Mouse (Mus musculus) WW6 (cell line): Measurements from ENCODE around the gene Syce1.

Source experiments
- DNase-seq: peaks from one replicate; pipeline ENCODE4 v3.0.0-alpha.2; 2013; ENCODE audit warnings: low read depth, low spot score

Syce1 gene

DNA sequence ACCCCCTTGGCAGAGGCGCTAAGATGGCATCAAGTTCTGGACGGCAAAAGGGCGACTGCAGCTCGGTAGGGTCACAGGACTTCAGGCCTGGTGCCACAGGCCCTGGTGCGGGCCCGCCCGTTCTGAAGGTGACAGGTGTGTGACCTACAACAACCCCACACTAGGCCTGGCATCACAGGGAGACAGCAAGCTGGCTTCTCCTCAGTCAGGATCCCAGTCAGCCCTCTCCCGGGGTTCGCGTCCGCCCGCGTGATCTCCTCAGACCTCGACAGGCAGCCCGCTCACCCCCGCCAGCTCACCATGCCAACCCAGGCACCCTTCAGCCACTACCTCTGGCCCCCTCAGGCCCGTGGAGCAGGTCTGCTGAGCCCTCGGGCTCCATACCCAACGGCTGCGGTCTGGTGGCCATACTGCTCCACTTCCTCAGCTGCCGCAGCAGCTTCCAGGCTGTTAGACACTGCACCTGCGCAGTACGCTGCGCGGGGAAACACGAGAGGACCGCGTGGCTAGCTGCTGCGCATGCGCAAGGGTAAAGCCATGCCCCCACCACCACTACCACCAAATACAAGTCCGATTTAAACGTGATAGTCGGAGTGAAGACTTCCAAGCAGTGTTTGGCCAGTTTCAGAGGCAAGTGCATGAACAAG is at the start of gene Syce1:
Gene Syce1, minus strand, starts transcription at position 447 of the 647 bp plus-strand sequence.
- DNase-seq = no peak

DNA sequence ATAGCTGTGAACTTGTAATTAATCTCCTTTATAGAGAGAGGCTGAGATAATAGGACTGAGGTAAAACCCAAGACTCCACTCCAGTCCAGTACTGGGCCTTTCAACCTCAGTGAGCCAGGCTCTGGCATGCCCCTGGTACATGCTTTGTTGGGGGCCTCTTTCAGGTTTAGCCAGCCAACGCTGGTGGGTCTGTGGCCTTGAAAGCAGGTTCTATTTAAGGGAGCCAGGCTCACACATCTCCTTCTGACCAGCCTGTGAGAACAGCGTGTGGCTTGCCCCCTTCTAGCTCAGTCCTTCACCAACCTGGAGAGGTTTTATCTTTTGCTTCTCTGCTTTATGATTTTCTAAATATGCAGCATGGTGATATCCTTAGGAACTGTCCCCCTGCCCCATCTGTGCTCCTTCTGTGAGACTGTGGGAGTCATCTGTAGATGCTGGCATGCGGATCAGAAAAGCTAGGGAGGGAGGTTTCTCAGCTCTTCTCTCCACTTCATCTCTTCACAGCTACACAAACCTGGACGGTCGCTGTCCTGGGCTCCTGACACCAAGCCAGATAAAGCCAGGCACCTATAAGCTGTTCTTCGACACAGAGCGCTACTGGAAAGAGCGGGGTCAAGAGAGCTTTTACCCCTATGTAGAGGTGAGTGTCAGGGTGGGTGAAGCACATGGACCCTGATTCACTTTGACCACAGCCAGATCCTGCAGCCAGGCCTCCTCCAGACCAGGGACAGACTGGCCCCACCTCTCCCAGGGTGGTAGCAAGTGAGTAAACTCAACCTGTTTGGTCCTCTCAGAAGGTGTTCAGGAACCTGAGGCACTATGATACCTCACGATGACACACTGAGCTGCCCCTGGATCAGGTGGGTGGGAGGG is 48.8 kb upstream of the Syce1 start:
- DNase-seq = no peak

DNA sequence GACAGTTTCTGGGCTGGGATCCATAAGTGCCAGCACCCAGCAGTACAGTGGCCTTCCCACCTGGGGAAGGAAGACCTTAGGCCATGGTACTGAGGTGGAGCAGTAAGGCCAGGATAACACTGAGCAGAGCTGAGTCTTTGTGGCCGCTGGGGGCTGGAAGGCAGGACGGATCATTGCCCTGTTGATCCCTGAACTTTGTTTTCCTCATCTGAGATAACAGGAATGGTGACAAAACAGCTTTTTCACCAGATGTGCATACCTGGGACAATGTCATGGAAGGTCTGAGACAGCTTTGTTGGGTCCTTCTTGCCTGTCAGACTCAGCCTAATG is 48.1 kb upstream of the Syce1 start:
- no peak for DNase-seq

DNA sequence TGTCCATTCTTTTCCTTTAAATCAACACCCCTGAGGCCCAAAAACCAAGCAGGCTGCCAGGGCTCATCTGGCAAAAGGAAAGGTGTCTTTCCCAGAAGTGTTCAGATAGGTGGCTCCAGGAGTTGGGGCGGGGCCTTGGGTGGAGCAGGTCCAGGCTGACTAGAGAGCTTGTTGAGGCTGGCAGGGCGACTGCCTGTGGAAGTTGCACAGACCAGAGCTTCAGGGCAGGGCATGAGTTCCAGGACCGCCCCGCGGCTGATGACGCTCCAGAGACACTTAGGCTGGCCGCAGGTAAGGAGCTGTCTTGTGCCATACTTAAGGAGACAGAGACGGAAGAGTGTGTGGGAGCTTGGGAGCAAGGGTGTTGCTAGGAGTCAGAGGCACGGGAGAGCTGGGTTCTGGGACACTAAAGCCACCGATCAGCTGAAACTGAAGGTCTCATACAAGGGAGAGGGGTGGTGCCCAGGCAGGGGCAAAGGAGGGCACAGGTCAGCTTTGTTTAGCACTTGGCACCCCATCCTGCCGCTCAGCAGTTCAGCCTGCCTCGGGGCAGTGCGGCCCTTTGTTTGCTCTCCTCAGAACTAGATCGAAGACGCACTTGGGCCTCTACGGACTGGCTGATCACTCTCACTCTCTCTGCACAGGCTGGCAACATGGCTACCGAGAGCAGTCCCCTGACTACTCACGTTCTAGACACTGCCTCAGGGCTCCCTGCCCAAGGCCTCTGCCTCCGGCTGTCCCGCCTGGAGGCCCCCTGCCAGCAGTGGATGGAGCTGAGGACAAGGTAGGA is 47.5 kb upstream of the Syce1 start, which contains the start of gene Urah:
Gene Urah, plus strand, starts transcription at position 51 of the 790 bp plus-strand sequence.
- no peak for DNase-seq

- DNase-seq = no peak
Measured at GRCm38 (mm10) chr7:140833341-140833740, 45.7 kb upstream of the Syce1 start.

DNA sequence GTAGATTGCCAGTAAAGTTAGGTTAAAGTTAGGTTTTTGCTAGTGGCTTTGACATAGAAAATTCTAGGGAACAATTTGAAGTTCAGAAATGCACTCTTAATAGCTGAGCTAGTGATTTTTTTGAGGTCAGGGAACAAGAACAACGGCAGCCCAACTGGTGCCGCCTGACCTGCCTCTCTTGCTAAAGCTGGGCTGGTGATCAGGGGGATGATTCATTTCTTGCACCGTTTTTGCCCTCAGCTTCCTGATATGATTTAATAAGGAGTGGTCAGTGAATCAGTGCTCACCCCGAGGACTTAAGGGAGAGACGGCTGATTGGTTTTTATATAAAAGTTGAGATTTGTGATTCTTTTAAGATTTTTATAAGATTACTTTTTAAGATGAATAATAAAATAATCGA is 43.8 kb upstream of the Syce1 start:
- DNase-seq = no peak

DNA sequence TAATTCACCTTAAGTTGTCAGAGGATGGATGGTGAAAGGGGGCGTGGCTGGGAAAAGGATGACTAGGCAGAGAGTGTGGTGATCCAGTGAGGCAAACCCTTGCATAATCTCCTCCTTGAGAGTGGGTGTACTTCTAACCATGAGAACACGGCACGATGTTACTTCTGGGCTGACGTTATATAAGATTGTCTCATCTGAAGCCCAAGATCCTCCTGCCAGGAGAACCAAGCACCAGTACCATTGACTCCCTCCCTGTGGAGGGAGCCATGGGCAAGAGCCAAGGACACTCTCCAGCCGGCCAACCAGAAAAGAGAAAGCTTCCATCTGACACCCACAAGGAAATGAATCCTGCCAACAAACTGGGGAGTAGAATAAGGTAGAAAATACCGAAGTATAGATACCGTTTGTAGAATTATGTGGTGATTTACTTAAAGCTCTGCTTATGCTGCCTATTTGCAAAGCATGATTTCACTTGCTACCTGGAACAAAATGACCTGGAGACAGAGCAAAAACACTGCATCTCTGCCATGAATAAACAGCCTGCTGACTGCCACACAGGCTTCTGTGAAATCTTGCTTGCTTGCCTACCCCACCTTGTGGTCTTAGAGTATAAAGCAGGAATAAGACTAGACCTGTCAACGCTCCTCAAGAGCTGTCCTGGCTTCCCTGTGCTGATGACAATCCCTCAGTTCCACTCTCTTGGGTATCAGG is 40.7 kb upstream of the Syce1 start:
- DNase-seq = no peak

DNA sequence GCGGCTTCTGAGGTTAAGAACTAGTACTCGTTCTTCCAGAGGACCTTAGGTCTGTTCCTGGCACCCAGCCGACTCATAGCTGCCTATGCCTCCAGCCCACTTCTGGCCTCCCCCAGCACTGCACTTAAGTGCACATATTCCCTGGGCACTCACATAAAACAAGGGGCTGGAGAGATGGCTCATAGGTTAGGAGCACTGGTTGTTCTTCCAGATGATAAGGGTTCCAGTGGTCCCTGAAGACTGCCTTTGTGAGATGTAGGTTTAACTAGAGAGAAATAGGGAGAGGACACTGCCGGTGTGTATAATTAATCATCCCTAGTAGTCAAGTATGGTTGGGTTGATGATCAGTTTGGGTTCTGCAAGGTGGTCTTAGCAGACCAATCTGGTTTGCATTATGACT is 35.1 kb upstream of the Syce1 start:
- no peak for DNase-seq

DNA sequence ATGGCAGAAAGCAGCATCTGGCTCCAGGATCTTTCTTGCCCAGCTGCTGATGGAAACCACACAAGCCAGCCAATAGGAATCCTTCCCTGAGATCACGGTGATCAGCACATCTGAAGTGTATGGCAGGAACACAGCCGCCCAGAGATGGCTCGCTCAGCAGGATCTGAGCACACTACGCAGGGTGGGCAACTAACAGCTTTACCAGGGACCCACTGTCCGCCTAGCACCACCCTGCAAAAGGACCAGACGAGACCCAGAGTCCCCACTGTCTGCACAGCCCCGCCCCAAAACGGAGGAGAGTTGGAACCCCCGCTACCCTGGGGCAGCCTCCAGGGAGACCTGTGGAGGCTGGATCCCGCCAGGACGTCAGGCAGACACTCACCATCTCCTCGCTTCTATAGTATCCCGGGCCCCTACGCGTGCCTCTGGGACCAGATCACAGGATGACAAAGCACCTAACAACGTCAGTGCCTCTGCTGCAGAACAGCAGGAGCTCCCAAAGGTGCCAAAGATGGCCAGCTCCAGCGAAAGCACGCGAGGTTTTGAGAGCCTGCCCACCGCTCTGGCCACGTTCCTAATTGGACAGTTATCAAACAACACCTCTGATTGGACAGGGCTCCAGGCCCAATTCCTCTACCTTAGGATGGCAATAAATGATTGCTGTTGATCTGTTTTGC is 34.1 kb upstream of the Syce1 start, which contains the start of gene Zfp941:
Gene Zfp941, minus strand, starts transcription at position 526 of the 677 bp plus-strand sequence.
- DNase-seq = no peak

DNA sequence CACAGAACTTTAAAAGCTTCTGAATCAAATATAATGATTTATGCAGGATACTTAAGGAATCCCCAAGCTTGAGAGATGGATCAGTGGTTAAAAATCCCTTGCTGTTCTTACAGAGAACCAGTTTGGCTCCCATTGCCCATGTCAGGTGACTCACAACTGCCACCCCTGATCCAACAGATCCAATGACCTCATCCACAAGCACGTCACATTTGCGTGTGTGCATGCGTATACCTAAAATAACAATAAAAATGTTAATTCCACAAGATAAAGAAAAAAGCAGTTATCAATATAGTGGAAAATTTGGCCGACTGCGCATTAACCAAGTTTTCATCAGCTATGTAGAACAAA is 33.6 kb upstream of the Syce1 start:
- DNase-seq = no peak

- DNase-seq = no peak
Measured at GRCm38 (mm10) chr7:140820173-140820572, 32.5 kb upstream of the Syce1 start.

DNA sequence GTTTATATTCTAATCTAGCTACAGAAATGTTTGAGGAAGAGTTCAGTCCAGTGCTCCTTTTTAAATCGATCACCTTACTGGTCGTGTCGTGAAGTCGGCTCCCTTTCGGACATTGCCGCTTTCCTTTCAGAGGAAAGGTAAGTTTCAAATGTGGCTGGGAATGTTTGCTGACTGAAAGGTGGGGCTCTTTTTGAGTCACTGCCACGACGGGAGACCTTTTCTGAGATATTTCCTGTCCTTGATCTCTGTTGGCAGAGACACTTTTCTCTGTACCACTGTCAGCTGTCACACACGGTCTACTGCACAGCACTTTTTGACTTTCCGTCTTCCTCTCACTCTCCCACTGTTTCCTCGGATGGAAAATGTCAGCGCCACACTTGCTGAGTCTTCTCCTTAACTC is 25.2 kb upstream of the Syce1 start:
- DNase-seq = no peak

DNA sequence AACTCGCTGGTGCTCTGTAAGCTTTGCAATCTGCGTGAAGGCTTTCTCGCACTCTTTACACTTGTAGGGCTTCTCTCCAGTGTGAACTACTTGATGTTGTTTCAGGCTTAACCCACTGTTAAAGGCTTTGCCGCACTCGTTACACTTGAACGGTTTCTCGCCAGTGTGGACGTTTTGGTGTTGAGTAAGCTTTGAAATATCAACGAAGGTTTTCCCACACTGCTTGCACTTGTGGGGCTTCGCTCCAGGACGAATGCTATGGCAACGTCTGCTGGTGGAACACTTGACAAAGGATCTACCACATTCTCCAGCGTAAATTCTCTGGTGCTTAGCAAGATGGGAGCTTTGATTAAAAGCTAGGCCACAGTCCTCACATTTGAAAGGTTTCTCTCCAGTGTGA is 24.1 kb upstream of the Syce1 start:
- no peak for DNase-seq

- DNase-seq = no peak
Measured at GRCm38 (mm10) chr7:140810496-140810895, 22.8 kb upstream of the Syce1 start.

GRCm38 (mm10) chr7:140805704-140806103 is 18.1 kb upstream of the Syce1 start:
- DNase-seq = no peak

- DNase-seq = no peak
Measured at GRCm38 (mm10) chr7:140802629-140803028, 15.0 kb upstream of the Syce1 start.

- DNase-seq = no peak
Measured at GRCm38 (mm10) chr7:140798212-140798611, 10.6 kb upstream of the Syce1 start.

GRCm38 (mm10) chr7:140797619-140798018 is 10.0 kb upstream of the Syce1 start:
- DNase-seq = no peak

DNA sequence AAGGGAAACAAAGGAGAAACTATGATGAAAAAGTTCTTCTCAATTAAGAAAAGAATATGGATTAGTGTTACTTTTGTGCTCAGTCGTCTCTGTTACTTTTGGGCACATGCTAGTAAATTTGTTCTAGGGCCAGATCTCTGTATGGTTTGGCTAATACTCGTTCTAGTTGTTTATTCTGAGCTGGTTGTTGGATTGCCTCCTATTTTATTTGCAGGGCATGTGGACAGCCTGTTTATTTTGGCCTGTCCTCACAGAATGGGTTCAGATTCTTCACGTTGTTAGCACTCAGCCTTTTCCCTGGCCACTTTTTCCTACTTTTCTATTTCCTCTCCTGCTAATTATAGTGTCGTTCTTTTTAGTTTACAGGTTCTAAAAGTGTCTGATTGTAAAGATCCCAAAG is 5.9 kb upstream of the Syce1 start:
- no peak for DNase-seq

DNA sequence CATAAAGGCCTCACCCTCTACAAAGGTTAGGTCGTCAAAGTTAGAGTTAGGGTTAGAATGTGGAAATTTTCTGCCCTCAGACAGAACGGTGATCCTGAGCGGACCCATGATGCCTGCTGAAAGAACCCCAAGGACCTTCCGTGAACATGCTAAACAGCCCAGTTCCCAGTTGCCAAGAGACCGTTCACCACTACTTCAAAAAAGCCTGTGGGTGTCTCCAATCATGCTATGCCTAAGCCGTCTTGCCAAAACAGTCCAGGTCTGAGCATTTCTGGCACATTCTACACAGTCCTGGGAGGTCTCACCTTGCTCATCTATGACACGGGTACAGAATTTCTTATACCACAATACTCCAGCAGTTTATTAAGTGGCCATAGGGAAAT is 392 bp upstream of the Syce1 start:
- no peak for DNase-seq

DNA sequence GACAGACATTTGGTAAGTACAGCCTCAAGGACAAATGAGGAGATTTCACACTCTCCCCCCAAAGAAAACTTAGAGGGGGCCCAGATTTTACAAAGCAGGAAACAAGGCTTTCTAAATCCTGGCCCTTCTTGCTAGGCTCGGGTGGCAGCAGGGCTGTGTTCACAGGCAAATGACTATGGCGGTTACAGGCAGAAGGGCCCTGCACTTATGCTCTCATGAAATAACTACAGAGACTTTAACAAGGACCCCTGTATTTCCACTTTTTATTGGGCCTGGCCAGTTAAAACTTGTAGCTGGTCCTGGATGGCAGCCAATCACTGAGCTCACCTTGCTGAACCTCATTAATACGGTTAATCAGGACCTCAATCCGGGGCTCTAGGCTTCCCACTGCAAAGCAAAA is 7.1 kb downstream of the Syce1 start:
- no peak for DNase-seq
